Mouse (Mus musculus) left cerebral cortex, adult 8-10 months (tissue): Measurements from ENCODE around the gene Cfdp1. TPM values are rescaled to one million over a fixed set of nuclear protein-coding genes. Genes with fewer than 3 reads are reported as not detected.
"Not testable (repeated sequence)": the region's sequence is repeated elsewhere in the genome, so short reads cannot be mapped to it uniquely, and the experiment has no call there.

Experiments used
- DNase-seq, 2 experiments: peaks; one replicate each; pipeline ENCODE4 v3.0.0; 2022; ENCODE audit warnings: low spot score in 2 of 2
- total RNA-seq, 4 experiments: library from RNA; stranded (reverse); gene quantifications; 2 replicates each; pipeline ENCODE4 v1.2.4; 2022

The Cfdp1 gene
- total RNA-seq, 4 experiments from 2014 or later: 67.7 to 86.2 (median 79.4) TPM

DNA sequence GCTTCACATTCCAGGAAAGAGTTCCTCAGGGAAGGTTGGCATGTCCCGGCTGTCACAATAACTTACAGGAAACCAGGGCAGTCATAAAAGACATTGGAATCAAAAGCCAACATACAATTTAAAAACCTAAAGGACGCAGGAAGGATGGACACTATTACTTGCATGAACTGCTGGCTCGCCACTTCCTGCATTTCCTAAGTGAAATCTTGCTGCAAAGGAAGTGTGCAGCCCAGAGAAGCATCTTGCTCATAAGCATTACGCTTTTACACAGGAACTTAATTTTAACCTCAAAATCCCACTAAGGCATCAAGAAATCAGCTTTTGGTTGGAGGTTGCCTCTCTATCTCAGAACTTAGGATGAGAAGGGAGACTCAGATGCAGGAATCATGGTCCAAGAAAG lies 9.2 kb upstream of the Cfdp1 start:
- DNase-seq: no peak

DNA sequence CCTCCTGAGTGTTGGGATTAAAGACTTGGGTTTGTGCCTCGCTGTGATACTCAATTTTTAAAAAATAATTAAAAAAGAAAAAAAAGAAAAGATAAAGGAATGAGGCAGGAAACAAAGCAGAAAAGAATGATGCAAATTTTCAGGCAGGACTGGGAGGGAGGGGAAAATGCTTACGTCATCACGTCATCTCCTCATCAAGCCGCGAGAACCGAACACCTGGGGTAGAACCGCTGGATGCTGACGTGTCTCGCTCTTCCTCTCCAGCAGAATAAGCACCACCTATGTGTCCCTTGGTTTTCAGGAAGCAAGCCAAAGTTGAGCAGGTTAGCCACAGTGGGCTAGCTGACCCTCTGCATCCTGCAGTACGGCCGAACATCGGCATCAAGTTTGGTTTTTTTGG lies 1.9 kb upstream of the Cfdp1 start:
- DNase-seq: no peak

DNA sequence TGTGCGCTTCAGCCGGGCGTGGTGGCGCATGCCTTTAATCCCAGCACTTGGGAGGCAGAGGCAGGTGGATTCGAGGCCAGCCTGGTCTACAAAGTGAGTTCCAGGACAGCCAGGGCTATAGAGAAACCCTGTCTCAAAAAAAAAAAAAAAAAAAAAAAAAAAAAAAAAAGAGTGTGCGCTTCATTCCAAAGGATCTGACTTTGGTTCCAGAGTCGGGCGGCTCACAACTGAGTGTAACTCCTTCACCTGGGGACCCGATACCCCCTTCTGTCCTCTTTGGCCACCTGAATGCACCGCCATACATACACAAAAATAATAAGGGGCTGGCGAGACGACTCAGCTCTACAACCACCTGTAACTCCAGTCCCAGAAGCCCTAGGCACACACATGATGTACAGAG lies 872 bp downstream of the Cfdp1 start:
- not testable (repeated sequence) for DNase-seq

GRCm38 (mm10) chr8:111846746-111847145 lies 7.3 kb downstream of the Cfdp1 start:
- no peak for DNase-seq

- no peak for DNase-seq
Observed at GRCm38 (mm10) chr8:111835540-111835939, 18.6 kb downstream of the Cfdp1 start.

DNA sequence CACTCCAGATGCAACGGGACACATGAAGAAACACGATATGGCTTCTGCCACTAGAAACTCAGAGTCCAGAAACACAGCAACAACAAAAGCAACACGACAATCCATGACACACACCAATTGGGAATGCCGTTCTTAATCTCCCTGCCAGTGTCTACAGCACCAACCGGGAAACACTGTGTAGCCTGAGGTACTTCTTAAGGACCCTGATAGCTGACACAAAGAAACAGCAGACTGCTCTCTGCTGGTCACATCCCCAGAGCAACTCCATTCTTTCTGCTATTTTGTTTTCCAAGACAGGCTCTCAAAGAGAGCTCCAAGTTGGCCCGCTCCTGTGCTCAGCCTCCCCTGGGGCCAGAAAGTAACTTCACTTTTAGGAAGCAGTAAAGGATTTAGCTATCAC lies 20.1 kb downstream of the Cfdp1 start:
- no peak for DNase-seq

- no peak for DNase-seq
Observed at GRCm38 (mm10) chr8:111832983-111833382, 21.1 kb downstream of the Cfdp1 start.

DNA sequence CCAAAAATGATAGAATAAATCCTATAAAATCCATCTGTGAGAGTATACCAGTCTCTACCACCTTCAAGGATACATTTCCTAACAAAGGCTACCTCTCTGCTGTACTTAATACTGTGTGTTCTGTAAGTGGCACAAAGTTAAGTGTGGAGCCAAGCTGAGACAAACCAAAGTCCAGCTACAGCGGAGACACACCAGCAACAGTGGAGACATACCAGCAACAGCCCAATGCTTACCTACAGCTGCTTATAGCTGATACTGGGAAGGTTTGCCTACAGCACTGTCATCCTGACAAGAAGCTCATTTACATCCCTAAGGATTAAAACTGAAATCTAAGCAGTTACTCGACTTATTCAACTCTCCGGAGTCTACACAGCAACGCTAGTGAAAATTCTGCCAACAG lies 22.1 kb downstream of the Cfdp1 start:
- DNase-seq: no peak

DNA sequence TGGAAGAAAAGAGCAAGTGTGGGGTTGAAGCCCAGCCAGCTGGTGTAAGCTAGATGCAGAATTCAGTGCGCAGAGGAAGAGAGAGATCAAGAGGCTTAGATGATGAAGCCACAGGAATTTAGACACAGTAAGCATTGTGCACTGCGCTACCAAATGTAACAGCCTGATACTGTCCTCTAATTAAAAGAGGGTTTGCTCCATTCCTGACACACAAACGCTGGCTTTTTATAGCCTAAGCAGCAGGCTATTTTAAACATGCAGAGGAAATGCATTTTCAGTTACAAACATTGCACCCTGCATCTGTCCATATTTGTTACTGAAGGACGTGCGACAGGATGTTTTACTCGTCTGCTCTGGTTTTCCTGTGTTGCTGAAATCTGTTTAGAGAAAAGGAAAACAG lies 25.5 kb downstream of the Cfdp1 start:
- no peak for DNase-seq

DNA sequence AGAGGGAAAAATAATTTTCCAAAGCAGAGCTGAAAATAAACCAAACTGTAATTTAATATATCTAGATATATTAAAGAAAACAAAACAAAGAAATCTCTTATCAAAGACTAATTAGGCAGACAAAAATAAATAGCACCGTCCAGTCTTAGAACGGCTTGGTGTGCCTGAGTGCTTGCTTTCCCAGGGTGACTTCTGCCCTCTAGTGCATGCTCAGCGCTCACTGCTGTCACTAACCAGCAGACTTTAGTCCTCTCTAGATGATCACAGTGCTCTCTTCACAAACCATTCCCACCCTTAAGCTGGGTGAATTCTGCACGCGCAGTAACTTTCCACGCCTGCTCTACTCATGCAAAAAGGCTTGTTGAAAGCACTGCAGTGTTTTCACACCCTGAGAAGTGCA lies 28.9 kb downstream of the Cfdp1 start:
- no peak for DNase-seq

GRCm38 (mm10) chr8:111824334-111824733 lies 29.8 kb downstream of the Cfdp1 start:
- no peak for DNase-seq

DNA sequence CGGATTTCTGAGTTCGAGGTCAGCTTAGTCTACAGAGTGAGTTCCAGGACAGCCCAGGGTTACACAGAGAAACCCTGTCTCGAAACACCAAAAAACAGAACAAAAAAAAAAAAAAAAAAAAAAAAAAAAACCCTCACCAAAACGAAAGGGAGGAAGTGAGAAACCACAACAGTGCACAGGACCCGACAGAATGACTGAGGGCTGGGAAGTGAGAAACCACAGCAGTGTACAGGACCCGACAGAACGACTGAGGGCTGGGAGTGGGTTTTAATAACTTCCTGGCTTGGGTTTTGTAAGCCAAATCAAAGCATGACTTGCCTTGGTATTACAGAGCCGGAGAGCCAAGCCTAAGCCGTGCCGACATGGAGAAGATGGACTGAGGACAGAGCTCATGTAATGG lies 32.9 kb downstream of the Cfdp1 start:
- no peak for DNase-seq

DNA sequence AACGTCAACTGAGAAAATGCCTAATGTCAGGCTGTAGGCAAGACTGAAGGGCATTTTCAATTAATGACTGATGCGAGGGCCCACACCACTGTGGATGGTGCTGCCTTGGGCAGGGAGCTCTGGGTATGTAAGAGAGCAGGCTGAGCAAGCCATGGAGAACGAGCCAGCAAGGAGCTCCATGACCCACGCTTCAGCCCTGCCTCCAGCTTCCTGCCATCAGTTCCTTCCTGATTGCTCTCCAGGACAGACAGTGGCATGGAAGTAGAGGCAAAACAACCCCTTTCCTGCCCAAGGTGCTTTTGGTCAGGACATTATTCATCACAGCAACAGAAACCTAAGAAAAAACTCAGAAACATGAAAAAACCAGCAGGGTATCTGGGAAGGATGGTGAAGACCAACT lies 33.4 kb downstream of the Cfdp1 start:
- DNase-seq: no peak

DNA sequence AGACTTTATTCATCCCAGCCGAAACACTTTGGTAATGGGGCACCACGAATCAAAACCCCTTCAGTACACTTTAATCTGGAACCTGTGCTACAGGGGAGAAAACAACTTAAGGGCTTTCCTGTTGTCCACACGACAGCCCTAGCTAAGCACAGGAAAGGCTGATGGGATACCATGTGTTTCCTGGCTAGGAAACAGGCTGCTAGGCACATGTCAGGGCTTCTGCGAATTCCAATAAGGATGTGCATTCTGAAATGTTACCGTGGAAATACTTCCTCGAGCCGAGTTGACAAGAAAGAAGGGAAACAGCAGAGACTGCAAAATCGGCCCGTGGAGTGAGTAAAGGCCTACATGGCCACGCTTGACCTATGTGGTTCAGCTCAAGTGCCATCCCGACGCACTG lies 34.1 kb downstream of the Cfdp1 start:
- DNase-seq: no peak

DNA sequence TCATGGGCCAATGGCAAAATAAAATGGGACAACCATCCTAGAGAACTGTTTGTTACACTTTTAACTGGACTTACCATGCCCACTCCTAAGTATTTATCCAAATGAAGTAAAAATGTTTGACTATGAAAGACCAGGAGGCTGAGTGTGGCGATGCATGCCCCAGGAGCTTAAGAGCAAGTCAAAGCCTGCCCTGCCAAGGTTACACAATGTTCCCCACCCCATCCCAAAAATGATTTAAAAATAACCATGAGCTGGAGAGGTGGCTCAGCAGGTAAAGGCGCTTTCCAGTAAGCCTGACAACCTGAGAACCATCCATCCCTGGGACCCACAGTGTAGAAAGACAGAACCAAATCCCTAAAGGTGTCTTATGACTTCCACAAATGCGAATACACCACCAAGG lies 35.5 kb downstream of the Cfdp1 start:
- no peak for DNase-seq

DNA sequence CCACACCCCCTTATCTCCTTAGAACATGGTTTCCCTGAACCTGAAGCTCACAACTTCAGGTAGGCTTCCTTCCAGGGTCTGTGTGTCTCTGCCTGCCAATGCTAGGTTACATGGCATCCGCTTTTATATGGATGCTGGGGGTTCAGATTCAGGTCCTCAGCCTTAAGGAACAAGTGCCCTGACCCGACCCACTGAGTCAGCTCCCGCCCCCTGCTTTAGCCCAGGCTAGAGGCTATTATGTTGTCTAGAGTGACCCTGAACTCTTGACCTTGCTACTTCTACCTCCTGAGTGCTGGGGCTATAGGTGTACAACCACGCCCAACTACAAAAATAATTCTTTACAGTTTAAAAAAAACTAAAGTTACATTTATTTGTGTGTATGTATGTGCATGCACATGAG lies 39.0 kb downstream of the Cfdp1 start:
- DNase-seq: no peak

GRCm38 (mm10) chr8:111813818-111814217 lies 40.3 kb downstream of the Cfdp1 start:
- no peak for DNase-seq

- no peak for DNase-seq
Observed at GRCm38 (mm10) chr8:111812835-111813234, 41.3 kb downstream of the Cfdp1 start.

DNA sequence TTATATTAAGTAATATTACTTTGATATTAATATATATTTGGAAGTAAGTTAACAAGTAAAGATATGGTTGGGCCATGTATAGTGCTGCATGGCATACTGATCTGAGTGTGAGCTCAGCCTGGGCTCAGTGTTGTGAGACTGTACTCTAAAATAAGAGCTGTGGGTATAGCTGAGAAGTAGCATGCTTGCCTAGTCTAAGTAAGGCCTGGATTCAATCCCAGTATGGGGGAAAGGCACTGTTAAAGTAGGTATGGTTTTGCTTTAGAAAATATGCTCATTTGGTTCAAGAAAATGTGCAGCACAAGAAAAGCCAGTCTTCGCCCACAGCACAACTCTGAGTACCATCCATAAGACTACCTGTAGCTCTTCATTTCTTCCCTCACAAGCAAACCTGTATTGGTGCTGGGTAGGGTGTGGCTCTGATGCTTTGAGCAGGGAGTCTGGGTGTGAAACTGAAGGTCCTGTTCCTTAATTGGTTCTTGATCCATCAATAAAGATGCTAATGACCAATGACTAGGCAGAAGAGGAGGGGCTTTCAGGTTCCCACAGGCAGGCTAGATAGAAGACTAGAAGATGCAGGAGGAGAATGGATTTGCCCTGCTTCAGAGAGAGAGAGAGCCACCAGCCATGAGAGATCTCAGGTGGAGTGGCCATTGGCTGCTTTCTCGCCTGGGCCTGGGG lies 43.3 kb downstream of the Cfdp1 start:
- DNase-seq: peak in 1 of 2 experiments; percentile 34

DNA sequence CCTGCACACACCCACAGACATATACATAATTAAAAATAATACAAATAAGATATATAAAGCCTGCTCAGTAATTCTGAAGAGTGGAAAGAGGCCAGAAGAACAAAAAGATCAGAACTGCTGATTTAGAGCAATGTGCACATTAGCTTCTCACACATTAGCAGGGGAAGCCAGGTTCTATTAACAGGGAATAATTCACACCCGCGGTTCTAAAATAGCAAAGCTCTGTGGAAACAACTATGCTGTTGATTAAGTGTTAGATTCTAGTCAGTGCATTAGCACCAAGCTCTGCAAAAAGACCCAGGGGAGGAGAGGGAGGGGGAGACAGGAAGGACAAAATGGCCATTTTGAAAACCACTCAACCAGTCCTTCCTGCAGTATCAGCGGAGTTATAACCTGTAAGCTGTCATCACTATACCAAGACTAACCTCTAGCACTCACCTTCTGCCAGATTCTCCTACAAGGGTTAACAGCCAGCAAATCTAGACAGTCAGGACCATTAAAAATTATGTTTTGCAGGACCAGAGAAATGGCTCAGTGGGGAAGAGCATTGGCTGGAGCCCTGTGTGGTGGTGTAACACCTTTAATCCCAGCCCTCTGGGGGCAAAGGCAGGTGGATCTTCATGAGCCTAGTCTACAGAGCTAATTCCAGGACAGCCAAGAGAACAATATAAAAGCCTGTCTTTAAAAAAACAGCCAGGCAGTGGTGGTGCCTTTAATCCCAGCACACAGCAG lies 45.0 kb downstream of the Cfdp1 start:
- no peak for DNase-seq

DNA sequence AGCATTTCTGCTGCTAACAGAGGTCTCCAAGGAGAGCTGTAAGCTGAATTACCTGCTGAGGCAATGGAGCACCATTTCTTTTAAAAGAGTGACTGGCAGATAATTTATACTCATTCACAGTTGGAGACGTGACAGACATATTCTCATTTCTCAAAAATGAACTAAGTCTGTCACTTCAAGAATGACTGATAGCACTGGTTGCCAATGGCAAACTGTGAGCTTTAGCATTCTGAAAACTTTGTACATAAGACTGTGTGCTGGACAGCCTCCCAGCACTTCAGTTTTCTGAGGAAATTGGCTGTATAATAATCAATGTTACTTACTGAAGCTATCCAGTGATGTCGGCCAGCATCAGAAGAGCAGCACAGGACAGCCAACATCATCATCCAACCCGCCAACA lies 46.1 kb downstream of the Cfdp1 start:
- DNase-seq: no peak

GRCm38 (mm10) chr8:111803362-111803761 lies 50.7 kb downstream of the Cfdp1 start:
- no peak for DNase-seq

DNA sequence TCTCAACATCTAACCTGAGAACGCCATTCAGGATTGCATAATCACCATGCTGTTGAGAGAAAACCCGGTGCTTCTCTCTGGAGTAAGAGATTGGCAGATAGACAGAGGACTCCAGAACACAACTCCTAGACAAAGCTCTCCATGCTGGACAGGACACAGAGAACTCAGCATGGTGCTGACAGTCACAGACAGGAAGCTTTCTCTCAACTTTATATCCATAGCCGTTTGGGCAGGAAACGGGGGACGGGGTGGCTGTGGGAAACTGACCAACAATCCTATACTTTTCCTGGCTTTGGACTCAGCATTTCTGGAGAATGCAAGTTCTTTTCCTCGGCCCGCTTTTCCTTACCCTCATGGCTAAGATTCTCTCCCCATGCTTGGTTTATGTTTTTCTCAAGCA lies 51.8 kb downstream of the Cfdp1 start:
- DNase-seq: no peak
